Mouse (Mus musculus): ENCODE data around the gene Fancc.

DNA sequence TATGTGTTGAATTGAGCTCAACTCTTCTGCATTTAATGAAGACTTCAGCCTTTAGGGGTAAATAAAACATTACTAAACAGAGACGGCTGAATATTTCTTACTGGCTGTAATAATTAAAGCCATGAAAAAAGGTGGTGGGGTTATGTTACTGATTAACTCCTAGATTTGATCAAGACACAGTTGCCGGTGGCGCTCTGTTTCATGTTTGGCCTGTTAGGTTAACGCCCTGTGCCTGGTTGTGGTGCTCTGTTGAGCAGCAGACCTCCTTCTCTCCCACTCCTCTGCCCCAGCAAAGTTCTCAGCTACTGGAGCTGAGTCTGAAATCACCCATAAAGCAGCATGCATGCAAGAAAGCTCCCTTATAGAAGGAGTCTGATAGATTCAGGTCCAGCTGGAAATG, 228.7 kb downstream of the Fancc start:
- TF ChIP-seq CTCF (conservative IDR thresholded peaks at IDR 0.05; ENCODE audit: insufficient read depth, insufficient read length, low read depth, low read length) (no peak), POLR2A (IDR thresholded peaks at IDR 0.05; ENCODE audit: low read depth, low read length) (no peak)

Data from kidney, adult 2 months (tissue).